Mouse (Mus musculus) small intestine, adult 2 months (tissue): ENCODE results near the gene Tead1.

Experiments
- CTCF ChIP-seq: fragments of 200-500 bp; IDR thresholded peaks from 2 replicates; pipeline ENCODE4 v1.5.1; 2012; ENCODE audit warnings: low read depth, mild to moderate bottlenecking, control low read depth, inconsistent platforms, low read length, moderate library complexity, mixed read lengths; ENCODE audit not compliant: insufficient replicate concordance, insufficient read length; ENCODE audit errors: extremely low read depth
- POLR2A ChIP-seq: fragments of 200-500 bp; IDR thresholded peaks from 2 replicates; pipeline ENCODE4 v1.6.1; 2012; ENCODE audit warnings: low read depth, mild to moderate bottlenecking, control low read depth, inconsistent platforms, low read length, moderate library complexity

DNA sequence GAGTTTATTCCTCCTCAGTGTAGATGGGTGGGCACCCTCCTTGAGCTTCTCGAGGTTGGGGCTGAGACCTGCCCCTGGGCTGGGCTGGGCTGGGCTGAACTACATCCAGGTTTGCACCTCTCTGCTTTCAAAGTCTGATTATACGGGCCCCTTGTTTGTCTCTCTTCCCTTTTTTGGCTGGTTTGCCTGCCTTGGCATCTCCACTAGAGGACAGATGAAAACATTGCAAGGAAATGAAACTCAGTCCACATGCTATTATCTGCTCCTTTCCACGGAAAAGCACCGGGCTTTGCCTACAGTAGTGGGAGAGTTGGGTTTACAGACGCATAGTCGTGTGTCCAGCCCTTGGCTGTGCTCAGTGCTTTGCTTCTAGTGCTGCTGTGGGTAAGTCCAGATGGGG lies 60.1 kb downstream of the Tead1 start:
- no peak for TF ChIP-seq CTCF
- TF ChIP-seq POLR2A = no peak
